Mouse (Mus musculus) G1E (cell line): Measurements from ENCODE around the gene Itgav. TPM values are rescaled to one million over a fixed set of nuclear protein-coding genes. Genes with fewer than 3 reads are reported as not detected.

Experiments used
- ATAC-seq: 2 replicates; pipeline ENCODE4 v1.8.0; 2016; ENCODE audit warnings: mild to moderate bottlenecking; ENCODE audit not compliant: insufficient number of reproducible peaks, poor library complexity, low FRiP score, severe bottlenecking; ENCODE audit errors: extremely low read depth
- DNase-seq: peaks from one replicate; pipeline ENCODE4 v3.0.0; 2012; ENCODE audit warnings: low spot score
- H3K27me3 ChIP-seq: 2 replicates; pipeline ENCODE4 v1.6.1; 2012; ENCODE audit warnings: mild to moderate bottlenecking, low read length, inconsistent platforms; ENCODE audit not compliant: insufficient read depth
- H3K36me3 ChIP-seq: replicated peaks from 2 replicates; pipeline ENCODE3; 2012; ENCODE audit warnings: mild to moderate bottlenecking, inconsistent platforms
- H3K4me1 ChIP-seq: 2 replicates; pipeline ENCODE4 v1.6.1; 2012; ENCODE audit warnings: low read depth, low read length, inconsistent platforms, mixed read lengths; ENCODE audit not compliant: insufficient read depth
- H3K4me3 ChIP-seq: 2 replicates; pipeline ENCODE4 v1.5.1; 2012; ENCODE audit warnings: low read depth, mild to moderate bottlenecking, inconsistent platforms, low read length, moderate library complexity, mixed read lengths
- H3K9me3 ChIP-seq: replicated peaks from 2 replicates; pipeline ENCODE4 v1.6.1; 2012; ENCODE audit warnings: inconsistent platforms
- CTCF ChIP-seq: IDR thresholded peaks from 2 replicates; pipeline ENCODE4 v1.5.1; 2012; ENCODE audit warnings: low read depth, low read length, inconsistent platforms, mixed read lengths
- GATA1 ChIP-seq: IDR thresholded peaks from 2 replicates; pipeline ENCODE4 v1.6.1; 2012; ENCODE audit warnings: borderline replicate concordance, low read length, inconsistent platforms, mixed read lengths
- GATA2 ChIP-seq: IDR thresholded peaks from 2 replicates; pipeline ENCODE4 v1.6.1; 2012; ENCODE audit warnings: low read depth, low read length, inconsistent platforms, borderline replicate concordance
- POLR2AphosphoS5 ChIP-seq: IDR thresholded peaks from 2 replicates; pipeline ENCODE4 v1.6.1; 2012; ENCODE audit warnings: low read depth, low read length, inconsistent platforms; ENCODE audit not compliant: insufficient replicate concordance
- TAL1 ChIP-seq: conservative IDR thresholded peaks from 2 replicates; pipeline ENCODE4 v1.6.1; 2012; ENCODE audit warnings: low read depth, low read length, inconsistent platforms, mixed read lengths
- polyA plus RNA-seq: library from polyadenylated mRNA; stranded (reverse); fragments of >175 nt; gene quantifications from 2 replicates; pipeline ENCODE4 v1.2.3, GENCODE M21; 2012
- total RNA-seq, 2 experiments: library from RNA; stranded (forward) in 1 of 2; stranded (reverse) in 1 of 2; fragments of 200-1000 nt in 1 of 2; fragments of >200 nt in 1 of 2; fragmentation: Nextera tagmentation in 1 of 2; gene quantifications; 2 replicates each; pipeline ENCODE4 v1.2.3; 2014 to 2017

Gene Itgav
- total and polyA plus RNA-seq, 3 experiments = 18.0 to 26.0 (median 19.8) TPM

GRCm38 (mm10) chr2:83853423-83853822, 129.2 kb downstream of the Itgav start:
- DNase-seq = no peak
- H3K36me3 ChIP-seq = no peaks in the 10 kb centered on the region
- no peak for ATAC-seq
- no peaks in the 10 kb centered on the region for H3K27me3 ChIP-seq
- TF ChIP-seq GATA1 = no peak
- no peak for TF ChIP-seq GATA2
- TF ChIP-seq POLR2AphosphoS5 = no peak
- TF ChIP-seq CTCF = no peak
- no peak for TF ChIP-seq TAL1
- H3K4me3 ChIP-seq = no peak overlapping the region
- no peaks in the 10 kb centered on the region for H3K4me1 ChIP-seq
- H3K9me3 ChIP-seq = no peaks in the 10 kb centered on the region

GRCm38 (mm10) chr2:83856236-83856635, 132.0 kb downstream of the Itgav start:
- no peak for DNase-seq
- no peak for TF ChIP-seq CTCF
- no peak for ATAC-seq
- Histone ChIP-seq H3K4me1 (no peaks in the 10 kb centered on the region), H3K9me3 (no peaks in the 10 kb centered on the region), H3K4me3 (no peak overlapping the region), H3K36me3 (no peaks in the 10 kb centered on the region), H3K27me3 (no peaks in the 10 kb centered on the region)

Other genes with a start within 250 kb of the Itgav start
- gene Zc3h15, start 80.0 kb upstream of the Itgav start, total RNA-seq (2014; fragmentation: Nextera tagmentation) = 154 and 178 TPM in 2 replicates
- 137 and 145 TPM in 2 replicates for gene Zc3h15, start 80.0 kb upstream of the Itgav start, total RNA-seq (2017)
- gene Zc3h15, start 80.0 kb upstream of the Itgav start, polyA plus RNA-seq = 655 and 812 TPM in 2 replicates
- not detected in 2 replicates for gene Fam171b, start 88.2 kb downstream of the Itgav start, total RNA-seq (2014; fragmentation: Nextera tagmentation)
- under 0.01 and 1.0 TPM in 2 replicates for gene Fam171b, start 88.2 kb downstream of the Itgav start, total RNA-seq (2017)
- not detected in 2 replicates for gene Fam171b, start 88.2 kb downstream of the Itgav start, polyA plus RNA-seq
- gene Zswim2, start 216.8 kb downstream of the Itgav start, total RNA-seq (2014; fragmentation: Nextera tagmentation) = not detected in 2 replicates
- 0.06 TPM in 1 of 2 replicates, not detected in the other for gene Zswim2, start 216.8 kb downstream of the Itgav start, total RNA-seq (2017)
- not detected in 2 replicates for gene Zswim2, start 216.8 kb downstream of the Itgav start, polyA plus RNA-seq
- gene Gm13698, start 231.3 kb downstream of the Itgav start, total RNA-seq (2014; fragmentation: Nextera tagmentation) = not detected in 2 replicates
- 0.17 and 0.27 TPM in 2 replicates for gene Gm13698, start 231.3 kb downstream of the Itgav start, total RNA-seq (2017)
- gene Gm13698, start 231.3 kb downstream of the Itgav start, polyA plus RNA-seq = not detected in 2 replicates
- not detected in 2 replicates for gene Gm13693, start 237.1 kb downstream of the Itgav start, total RNA-seq (2014; fragmentation: Nextera tagmentation)
- gene Gm13693, start 237.1 kb downstream of the Itgav start, total RNA-seq (2017) = 0.17 and 0.27 TPM in 2 replicates
- not detected in 2 replicates for gene Gm13693, start 237.1 kb downstream of the Itgav start, polyA plus RNA-seq
- gene Gm13695, start 242.9 kb downstream of the Itgav start, total RNA-seq (2014; fragmentation: Nextera tagmentation) = not detected in 2 replicates
- 0.17 TPM in 1 of 2 replicates, not detected in the other for gene Gm13695, start 242.9 kb downstream of the Itgav start, total RNA-seq (2017)
- gene Gm13695, start 242.9 kb downstream of the Itgav start, polyA plus RNA-seq = not detected in 2 replicates
- gene Gm13696, start 248.7 kb downstream of the Itgav start, total RNA-seq (2014; fragmentation: Nextera tagmentation) = not detected in 2 replicates
- gene Gm13696, start 248.7 kb downstream of the Itgav start, total RNA-seq (2017) = 0.17 and 0.27 TPM in 2 replicates
- gene Gm13696, start 248.7 kb downstream of the Itgav start, polyA plus RNA-seq = not detected in 2 replicates